Mouse (Mus musculus) mesoderm, embryonic 11.5 days (tissue): Measurements from ENCODE around the gene Arhgap22.
A peak's percentile ranks its signal among the peaks of the same experiment; 100 is the strongest.

Experiments
- DNase-seq: peaks from one replicate; pipeline ENCODE4 v3.0.0-alpha.2; 2012; ENCODE audit warnings: low read depth, low spot score

Gene Arhgap22

DNA sequence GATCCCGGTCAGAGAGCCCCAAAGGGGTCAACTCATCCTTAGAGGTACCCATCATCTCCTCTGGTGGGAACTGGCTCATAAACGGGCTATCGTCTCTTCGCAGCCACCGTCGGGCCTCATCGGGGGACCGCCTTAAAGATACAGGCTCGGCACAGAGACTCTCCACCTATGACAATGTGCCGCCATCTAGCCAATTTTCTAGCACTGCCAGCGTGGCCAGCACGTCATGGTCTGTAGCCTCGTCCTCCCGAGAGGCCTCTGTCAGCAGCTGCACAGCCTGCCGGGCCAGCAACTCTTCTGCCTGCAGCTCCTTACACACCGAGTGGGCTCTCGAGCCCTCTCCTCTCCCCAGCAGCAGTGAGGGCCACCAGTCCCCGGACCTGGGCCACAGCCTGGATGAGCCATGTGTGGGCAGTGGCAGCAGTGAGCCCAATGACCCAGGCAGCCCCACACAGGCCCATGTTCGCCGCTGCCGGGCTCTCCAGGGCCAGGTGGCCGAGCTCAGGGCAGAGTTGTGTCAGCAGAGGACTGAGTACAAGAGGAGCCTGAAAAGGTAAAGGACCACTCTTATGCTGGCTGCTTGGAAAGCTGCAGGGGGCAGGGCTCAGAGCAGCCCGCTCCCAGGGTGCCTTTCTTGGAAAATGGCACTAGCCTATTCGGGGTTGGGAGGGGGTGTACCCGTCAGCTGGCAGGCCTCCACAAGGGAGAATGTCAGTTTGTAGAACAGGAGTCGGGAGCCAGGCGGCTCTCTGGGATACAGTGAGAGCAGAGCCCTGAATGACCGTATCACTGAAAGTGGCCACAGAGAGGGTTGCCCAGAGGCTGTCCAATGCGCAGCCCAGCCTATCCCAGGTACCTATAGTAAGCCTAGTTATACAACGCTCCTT is 153.3 kb downstream of the Arhgap22 start:
- DNase-seq: no peak

DNA sequence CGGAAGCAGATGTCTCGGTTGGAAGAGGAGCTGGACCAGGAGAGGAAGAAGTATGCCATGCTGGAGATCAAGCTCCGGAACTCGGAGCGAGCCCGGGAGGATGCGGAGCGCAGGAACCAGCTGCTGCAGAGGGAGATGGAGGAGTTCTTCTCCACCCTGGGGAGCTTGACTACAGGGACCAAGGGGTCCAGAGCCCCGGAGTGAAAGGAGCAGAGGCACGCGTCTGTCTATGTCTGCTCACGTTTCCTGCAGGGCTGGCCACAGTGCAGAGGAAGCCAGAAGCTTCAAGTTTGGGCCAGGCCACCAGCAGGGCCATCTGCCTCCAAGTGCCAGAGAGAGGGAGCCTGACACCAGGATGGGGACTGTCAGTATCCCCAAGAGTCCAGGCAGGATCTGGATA is 155.5 kb downstream of the Arhgap22 start:
- DNase-seq: no peak

DNA sequence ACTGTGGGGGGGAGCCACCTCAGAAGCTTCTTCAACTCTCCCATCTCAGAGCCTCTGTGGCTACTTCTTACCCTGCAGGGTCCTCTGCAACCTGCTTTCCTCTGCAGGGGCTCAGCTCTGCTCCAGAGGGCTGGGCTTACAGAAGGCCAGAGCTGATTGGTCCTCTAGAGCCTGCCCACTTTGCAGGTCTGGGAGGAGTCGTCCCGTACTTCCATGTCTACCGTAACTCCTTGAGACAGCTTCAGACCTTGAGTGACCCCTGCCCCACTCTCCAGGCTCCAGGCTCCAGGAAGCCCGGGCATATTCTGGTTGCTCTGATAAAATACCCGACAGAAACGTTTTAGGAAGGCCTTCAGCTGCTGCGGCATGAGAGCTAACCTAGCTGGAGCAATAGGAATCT is 156.2 kb downstream of the Arhgap22 start:
- DNase-seq: no peak

DNA sequence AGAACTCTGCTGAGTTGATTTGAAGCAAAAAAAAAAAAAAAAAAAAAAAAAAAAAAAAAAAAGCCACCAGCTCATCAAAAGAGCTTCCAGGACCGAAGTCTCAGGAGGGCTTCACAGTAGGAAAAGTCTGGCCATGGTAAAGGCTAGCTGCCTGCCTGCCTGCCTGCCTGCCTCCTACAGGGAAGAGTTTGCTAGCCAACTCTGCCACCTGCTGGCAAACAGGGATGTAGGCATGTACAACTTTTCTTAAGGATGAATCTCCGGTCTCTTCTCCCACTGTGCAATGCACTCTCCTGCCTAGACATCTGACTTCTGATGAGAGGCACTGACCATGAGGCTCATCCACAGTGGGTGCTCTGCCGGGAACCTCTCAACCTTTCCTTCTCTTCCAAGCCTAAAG is 157.4 kb downstream of the Arhgap22 start:
- peak; percentile 81 for DNase-seq

DNA sequence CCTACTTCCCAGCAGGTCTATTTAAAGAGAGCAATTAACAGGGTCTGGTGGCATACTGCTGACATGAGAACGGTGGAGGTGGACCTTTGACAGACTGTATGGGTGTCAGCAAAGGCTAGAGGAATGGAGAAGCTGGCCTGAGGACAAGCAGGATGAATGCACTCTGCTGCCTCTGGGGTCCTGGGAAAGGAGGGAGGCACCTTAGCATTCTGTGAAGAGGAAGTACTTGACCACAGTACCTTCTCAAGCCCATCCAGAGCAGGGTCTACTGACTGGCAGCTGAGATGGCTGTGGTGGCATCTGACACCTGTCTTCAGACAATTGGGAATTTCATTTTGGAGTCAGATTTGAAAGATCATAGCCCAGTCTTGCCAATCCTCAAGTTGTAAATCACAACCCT is 159.4 kb downstream of the Arhgap22 start:
- DNase-seq: no peak

DNA sequence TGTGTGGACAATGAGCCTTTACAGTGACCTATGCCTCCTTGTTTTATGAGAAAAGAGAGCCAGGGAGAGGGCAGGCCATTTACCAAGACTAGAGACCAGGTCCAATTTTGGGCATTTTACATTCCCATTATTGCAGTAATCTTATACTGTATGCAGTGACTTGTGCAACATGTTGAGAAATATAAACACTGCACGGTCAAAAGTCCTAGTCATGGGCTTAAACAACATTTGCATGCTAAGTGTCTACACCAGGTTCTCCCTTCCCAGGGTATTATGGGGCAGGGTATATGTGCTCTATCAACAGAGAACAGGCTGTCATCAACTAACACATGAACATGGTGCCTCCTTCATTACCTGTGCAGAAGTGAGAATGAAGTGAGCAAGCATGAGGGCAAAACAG is 160.3 kb downstream of the Arhgap22 start:
- DNase-seq: no peak

DNA sequence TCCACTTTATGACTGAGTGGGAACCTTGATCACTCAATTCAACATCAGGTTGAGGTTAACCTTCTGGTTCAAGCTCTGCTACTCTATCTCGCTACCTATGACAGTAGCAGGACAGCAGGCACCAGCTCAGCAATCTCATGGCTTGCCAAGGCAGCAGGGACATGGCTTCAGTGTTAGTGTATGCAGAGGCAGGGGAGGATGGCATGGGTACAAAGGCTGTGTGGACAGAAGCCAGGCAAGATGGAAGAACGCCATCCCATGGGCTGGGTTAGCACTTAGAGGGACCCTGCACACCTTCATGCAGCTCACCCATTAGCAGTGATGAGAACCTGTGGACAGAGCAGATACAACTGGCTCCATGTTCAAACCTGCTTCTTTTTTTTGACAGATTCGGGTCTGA is 163.4 kb downstream of the Arhgap22 start:
- no peak for DNase-seq

DNA sequence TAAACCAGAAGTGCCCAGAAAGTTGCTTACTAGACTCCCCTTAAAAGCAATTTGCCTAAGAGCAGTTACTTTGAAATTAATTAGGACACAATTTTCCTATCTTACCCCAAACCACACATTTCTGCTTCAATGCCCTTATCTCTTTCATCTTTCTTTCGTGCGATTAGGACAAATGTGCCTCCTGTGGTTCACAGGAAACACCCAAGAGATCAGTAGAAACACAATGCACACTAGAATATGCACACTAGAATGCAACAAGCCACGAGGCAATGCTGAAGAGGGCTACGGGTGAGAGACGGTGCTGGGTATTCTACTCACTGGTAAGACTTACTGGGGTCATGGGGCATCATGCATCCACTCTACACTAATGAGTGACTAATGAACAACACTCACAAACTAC is 164.9 kb downstream of the Arhgap22 start:
- DNase-seq: no peak

DNA sequence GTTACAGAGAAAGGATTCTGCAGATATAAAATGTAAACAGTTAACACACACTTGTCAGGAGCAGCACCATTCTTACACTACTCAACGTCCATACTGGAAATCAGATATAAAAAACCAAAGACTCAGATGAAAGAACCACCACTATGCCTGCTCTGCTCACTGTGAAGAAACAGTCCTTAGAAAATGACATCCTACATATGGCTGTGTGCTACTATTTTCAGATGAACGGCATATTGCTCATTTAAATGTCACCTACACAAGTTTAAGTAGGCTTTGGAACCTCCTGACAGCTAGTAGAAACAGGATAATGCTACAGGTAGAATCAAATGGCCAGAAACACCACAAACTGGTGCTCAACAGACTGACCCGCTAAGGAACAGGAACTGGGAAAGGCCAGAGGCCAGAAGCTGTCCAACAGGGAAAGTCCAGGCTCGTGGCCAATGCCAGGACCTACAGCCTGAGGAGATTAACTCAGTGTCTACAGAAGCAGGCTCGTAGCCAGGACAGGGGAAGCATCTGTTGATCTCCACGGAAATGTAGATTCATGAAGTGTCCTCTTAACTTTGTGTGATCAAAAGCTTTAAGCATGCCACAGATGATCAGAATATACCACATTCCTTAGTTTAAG is 167.1 kb downstream of the Arhgap22 start:
- no peak for DNase-seq

DNA sequence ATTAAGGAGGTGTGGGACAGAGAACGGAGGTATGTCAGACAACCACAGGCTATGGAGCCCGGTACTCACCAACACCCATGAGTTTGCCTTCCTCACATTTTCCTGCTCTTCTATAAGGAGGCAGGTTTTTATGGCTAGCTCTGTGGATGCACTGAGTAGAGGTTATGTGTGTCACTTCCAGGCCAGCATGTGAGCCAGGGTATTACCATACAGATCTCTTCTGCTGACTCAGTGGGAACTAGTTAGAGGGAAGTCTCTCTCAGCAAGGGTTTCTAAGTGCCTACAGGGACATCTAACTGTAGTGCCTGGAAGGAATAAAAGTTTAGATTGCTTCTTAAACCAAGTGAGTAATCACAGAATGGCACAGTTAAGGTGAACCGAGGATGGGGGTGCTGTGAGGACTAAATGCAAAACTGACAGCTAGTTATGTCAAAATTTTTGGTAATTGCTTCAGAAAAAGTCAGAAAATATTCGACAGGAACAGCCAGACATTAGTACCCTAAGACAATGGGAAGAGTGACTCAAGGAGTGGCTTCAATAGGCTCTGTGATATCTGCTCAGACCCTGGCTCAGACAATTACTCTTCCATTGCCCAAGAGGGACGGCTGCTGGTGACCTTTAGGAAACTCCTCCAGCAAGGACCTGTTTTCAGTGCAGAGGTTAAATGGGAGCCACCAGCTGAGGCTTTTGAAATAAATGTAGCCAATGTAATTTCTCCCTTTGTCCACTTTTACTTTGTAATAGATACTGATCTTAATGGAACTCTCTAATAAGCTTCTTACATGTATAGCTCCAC is 184.4 kb downstream of the Arhgap22 start:
- DNase-seq: no peak

DNA sequence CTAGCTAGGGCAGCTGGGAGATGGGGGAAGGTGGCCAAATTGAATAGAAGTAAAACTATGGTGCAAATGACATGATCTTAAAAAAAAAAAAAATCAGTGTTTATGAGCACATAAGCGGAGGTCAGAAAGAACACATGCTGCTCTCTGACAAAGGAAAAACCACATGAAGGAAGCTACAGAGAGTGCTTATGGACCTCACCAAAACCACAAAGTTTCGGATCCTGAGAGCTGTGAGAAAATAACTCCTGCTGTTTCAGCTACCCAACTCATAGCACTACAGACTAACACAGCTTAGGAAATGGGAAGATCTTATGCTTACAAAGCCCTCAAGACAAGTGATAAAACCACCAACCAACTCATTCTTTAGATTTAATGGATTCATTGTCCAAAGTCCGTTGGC is 186.2 kb downstream of the Arhgap22 start:
- no peak for DNase-seq

DNA sequence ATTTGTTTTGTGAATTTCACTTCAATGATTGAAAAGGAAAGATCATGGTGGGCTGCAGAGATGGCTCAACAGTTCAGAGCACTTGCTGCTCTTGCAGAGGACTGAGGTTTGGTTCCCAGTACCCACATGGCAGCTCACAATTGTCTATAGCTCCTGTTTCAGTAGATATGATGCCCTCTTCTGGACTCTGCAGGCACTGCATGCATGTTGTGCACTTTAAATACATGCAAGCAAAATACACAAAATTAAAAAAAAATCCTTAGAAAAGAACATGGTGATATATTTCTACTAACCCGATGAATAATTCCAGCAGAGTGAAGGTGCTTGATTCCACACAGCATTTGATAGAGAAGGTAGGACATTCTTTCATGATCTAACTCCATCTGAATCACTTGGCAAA is 188.5 kb downstream of the Arhgap22 start:
- DNase-seq: no peak

DNA sequence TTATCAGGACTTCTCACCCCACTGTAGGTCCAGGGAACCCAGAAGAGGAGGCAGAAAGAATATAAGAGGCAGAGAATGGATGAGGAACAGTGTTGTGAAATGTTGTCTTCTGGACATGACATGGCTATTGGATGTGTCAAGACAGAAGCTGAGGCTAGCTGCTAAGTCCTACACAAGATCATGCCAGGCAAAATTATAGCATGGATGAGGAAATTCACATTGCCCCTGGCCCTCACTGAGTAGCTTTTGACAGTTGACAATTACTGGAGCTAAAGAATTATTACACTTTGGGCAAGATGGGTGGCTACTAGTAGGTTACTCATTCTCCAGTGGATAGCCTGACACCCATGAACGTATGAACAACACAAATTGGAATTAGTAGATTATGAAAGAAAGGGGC is 201.9 kb downstream of the Arhgap22 start:
- no peak for DNase-seq

DNA sequence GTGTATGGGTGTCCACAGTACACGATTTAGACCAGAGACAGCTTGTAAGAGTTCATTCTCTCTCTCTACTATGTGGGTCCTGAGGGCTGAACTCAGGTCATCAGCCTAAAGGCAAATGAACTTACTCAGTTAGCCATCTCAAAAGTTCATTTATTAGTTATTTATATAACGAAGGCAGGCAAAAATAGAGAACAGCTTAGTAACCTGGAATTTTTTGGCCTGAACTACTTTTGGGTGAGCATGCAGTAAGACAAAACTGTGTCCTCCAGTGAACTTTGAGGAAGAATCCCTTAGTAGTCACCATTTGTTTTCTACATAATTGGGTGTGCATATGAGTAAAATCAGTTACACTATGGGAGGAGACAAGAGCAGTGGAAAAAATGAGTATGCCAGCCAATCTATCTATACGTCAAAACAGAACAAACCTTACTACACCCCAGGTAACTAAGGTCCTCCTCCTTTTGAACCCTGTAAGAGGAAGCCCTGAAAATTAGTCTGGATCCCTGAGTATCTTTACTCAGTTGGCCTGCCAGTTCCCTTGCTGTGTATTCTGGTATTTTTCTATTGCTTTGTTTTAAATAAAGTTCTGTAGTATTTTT is 204.6 kb downstream of the Arhgap22 start:
- DNase-seq: no peak
